33 mouse cellular contexts compared by ENCODE assay signal in genomic region chr10:26275414-26275813, GRCm38 (mm10). TPM values are rescaled to one million over a fixed set of nuclear protein-coding genes. Genes with fewer than 3 reads are reported as not detected.
A peak's percentile ranks its signal among the peaks of the same experiment; 100 is the strongest.
DNase-seq lines count a peak whose midpoint lies in the region; ATAC-seq and TF ChIP-seq lines count a peak whose summit lies in the region.
"Had no signal": no experiment of that assay in that cellular context is flagged by ENCODE, and none has a peak within 500 bp of the region (broad histone marks: within the 10 kb centered on the region; RNA-seq: fewer than 3 reads in every experiment).

No protein-coding gene starts in this region.

- H3K27ac ChIP-seq in midbrain, embryonic 14.5 days (replicated peaks; ENCODE audit: low read depth, low read length) = no peak overlapping the region
- H3K27ac ChIP-seq: forebrain, embryonic 10.5 days; forebrain, embryonic 13.5 days; hindbrain, embryonic 10.5 days; hindbrain, embryonic 13.5 days; intestine, embryonic 15.5 days had no signal

- H3K4me1 ChIP-seq in midbrain, embryonic 14.5 days (ENCODE audit: control insufficient read depth, insufficient read depth, low read length) = no peaks in the 10 kb centered on the region
- H3K4me1 ChIP-seq: forebrain, embryonic 10.5 days; forebrain, embryonic 13.5 days; hindbrain, embryonic 10.5 days; hindbrain, embryonic 13.5 days; intestine, embryonic 15.5 days had no signal

- peak; percentile 57 for ATAC-seq in Patski
- ATAC-seq in midbrain, embryonic 14.5 days (ENCODE audit: low FRiP score, low TSS enrichment) = no peak
- ATAC-seq: forebrain, embryonic 13.5 days; forebrain, embryonic 16.5 days; hindbrain, embryonic 16.5 days; intestine, embryonic 15.5 days had no signal

- DNase-seq in adrenal gland, adult 8-10 months = peak; percentile 7
- no peak for DNase-seq in adrenal gland, postnatal 25 days
- DNase-seq in 3T3-L1 (ENCODE audit: low read depth, low spot score) (peak; percentile 57), 416B (ENCODE audit: low read depth) (peak; percentile 37), Patski (ENCODE audit: low read depth, low spot score) (no peak), adipocyte (ENCODE audit: low spot score) (no peak)
- DNase-seq in midbrain, embryonic 14.5 days = no peak
- DNase-seq in urinary bladder, postnatal 4 days (ENCODE audit: low spot score in 2 of 2) = no peak
- DNase-seq: B cell, adult 2 months; cerebellum, adult 11-12 months; cerebellum, adult 8-10 months; cerebellum, postnatal 10 days; cerebellum, postnatal 36 days; gastrocnemius, postnatal 10 days; gastrocnemius, postnatal 36 days; heart, postnatal 36 days; kidney, adult 11 months; kidney, adult 8-10 months had no signal

- no peak overlapping the region for H3K4me2 ChIP-seq in midbrain, embryonic 14.5 days (ENCODE audit: low read length)
- H3K4me2 ChIP-seq: forebrain, embryonic 13.5 days; heart, embryonic 11.5 days; hindbrain, embryonic 13.5 days; intestine, embryonic 15.5 days had no signal

- POLR2A ChIA-PET in Patski (lab: Charles Lee) = no interaction called here

- H3K4me3 ChIP-seq in midbrain, embryonic 14.5 days (replicated peaks; ENCODE audit: low read depth, low read length) = no peak overlapping the region
- H3K4me3 ChIP-seq: forebrain, embryonic 10.5 days; forebrain, embryonic 13.5 days; hindbrain, embryonic 10.5 days; hindbrain, embryonic 13.5 days; intestine, embryonic 15.5 days had no signal

- no peak overlapping the region for H3K9ac ChIP-seq in midbrain, embryonic 14.5 days (replicated peaks; ENCODE audit: low read length)
- H3K9ac ChIP-seq: forebrain, embryonic 13.5 days; hindbrain, embryonic 13.5 days; intestine, embryonic 15.5 days had no signal

- H3K36me3 ChIP-seq in midbrain, embryonic 14.5 days (ENCODE audit: control insufficient read depth, insufficient read depth, low read length) = peaks cover 59% of the 10 kb centered on the region

- in situ Hi-C loops in Patski (cut with MboI; ENCODE audit: low pct_unique_long_range_greater_than_20kb) = no loop called here

- CTCF ChIA-PET in Patski (lab: Charles Lee) = interaction anchor here (1.1 kb wide), 1 partner anchor 22 kb away, joined by 3 read pairs; no protein-coding TSS in a partner anchor

- H3K9me3 ChIP-seq in midbrain, embryonic 14.5 days (ENCODE audit: control insufficient read depth, low read length) = no peaks in the 10 kb centered on the region
- H3K9me3 ChIP-seq: forebrain, embryonic 10.5 days; forebrain, embryonic 13.5 days; hindbrain, embryonic 10.5 days; hindbrain, embryonic 13.5 days; intestine, embryonic 15.5 days had no signal

- no peaks in the 10 kb centered on the region for H3K27me3 ChIP-seq in Patski
- no peaks in the 10 kb centered on the region for H3K27me3 ChIP-seq in midbrain, embryonic 14.5 days (ENCODE audit: control insufficient read depth, insufficient read depth, low read length)
- H3K27me3 ChIP-seq: forebrain, embryonic 13.5 days; hindbrain, embryonic 13.5 days; intestine, embryonic 15.5 days had no signal

- WGBS in midbrain, embryonic 14.5 days = 97% methylated on average over 6 of the region's 6 CpGs

- TF ChIP-seq CTCF in Patski (IDR thresholded peaks at IDR 0.05) = no peak

RNA-seq across cellular contexts. Expression of gene Samd3, which starts 45.9 kb away (rescaled TPM):
- under 1 TPM; 0.12 to 0.32 (median 0.25) TPM for total RNA-seq in adrenal gland, adult 8-10 months (2022)
- not detected in 2 replicates for total RNA-seq in adrenal gland, postnatal 25 days (2021)
- not detected for polyA plus RNA-seq in Patski (2021)
- 0.59 and 0.74 TPM in 2 replicates for polyA plus RNA-seq in midbrain, embryonic 14.5 days (2014; fragmentation: Nextera tagmentation; extraction: Ambion mirVana)
- total RNA-seq: ES-E14; gastrocnemius, adult 18-20 months; gastrocnemius, postnatal 10 days; gastrocnemius, postnatal 36 days; granulocyte monocyte progenitor cell, adult 5-6 weeks; heart, adult 8-10 months; heart, postnatal 36 days had no signal
- polyA plus RNA-seq: embryonic facial prominence, embryonic 14.5 days; heart, embryonic 11.5 days; heart, embryonic 14.5 days; heart, postnatal 0 days had no signal

Comparison
In these comparisons a context has a peak if more than half of its experiments do, and no peak if none do; other contexts are left out.
1. DNase-seq: peak in adrenal gland, adult 8-10 months (single experiment), 3T3-L1 (single experiment) and 416B (single experiment); none in adrenal gland, postnatal 25 days (single experiment), Patski (single experiment), adipocyte (single experiment), midbrain, embryonic 14.5 days (single experiment) and urinary bladder, postnatal 4 days (0 of 2).